Mouse (Mus musculus): ENCODE results near the gene Fndc9.
A peak's percentile ranks its signal among the peaks of the same experiment; 100 is the strongest.

Gene Fndc9

GRCm38 (mm10) chr11:46233966-46234365 is 1.4 kb upstream of the Fndc9 start:
- no peak for DNase-seq (ENCODE audit: low spot score in 2 of 2)

DNA sequence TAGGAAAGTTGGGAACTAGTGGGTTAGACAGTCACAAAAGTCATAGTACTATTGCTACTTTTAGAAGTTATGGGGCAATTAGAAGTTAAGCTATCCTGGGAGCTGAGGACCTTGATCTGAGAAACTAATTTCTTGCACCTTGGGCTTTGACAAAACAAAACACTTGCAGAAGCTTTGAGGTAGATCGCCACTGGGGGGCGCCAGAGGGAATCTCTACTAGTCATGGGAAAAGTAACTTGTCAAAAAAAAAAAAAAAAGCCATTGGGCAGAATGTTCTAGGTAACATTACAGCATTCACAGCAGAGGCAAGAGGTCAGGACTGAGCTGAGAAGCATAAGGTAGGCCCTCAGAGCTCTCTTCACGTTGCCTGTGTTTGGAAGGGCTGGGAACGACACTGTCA is 1.6 kb downstream of the Fndc9 start:
- peak in 1 of 2 experiments; percentile 75 for DNase-seq (ENCODE audit: low spot score in 2 of 2)

- DNase-seq (ENCODE audit: low spot score in 2 of 2): no peak
Observed at GRCm38 (mm10) chr11:46241150-46241673, 5.9 kb downstream of the Fndc9 start.

GRCm38 (mm10) chr11:46241985-46242384 is 6.7 kb downstream of the Fndc9 start:
- DNase-seq (ENCODE audit: low spot score in 2 of 2): no peak

- DNase-seq (ENCODE audit: low spot score in 2 of 2): no peak
Observed at GRCm38 (mm10) chr11:46244731-46245604, 9.6 kb downstream of the Fndc9 start.

- DNase-seq (ENCODE audit: low spot score in 2 of 2): no peak
Observed at GRCm38 (mm10) chr11:46245926-46246325, 10.6 kb downstream of the Fndc9 start.

DNA sequence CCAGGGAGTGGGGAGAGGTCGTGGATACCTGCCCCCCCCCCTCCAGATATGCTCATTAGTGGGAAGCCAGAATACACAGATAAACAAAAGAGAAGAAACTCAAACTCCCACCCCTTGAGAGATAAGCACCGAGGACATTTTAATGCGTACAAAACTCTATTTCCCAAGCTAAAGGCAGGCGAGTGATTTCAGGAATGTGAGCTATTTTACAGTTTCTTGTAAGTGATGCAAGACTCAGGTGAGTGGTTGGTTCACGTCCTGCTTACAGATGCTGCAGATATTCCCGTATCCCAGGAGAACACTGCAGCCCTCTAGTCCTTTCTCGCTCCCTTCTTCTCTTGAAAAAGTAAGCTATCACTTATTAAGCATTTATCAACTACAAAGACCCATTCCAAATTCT is 11.1 kb downstream of the Fndc9 start:
- no peak for DNase-seq (ENCODE audit: low spot score in 2 of 2)

GRCm38 (mm10) chr11:46248352-46248751 is 13.0 kb downstream of the Fndc9 start:
- DNase-seq (ENCODE audit: low spot score in 2 of 2): no peak

DNA sequence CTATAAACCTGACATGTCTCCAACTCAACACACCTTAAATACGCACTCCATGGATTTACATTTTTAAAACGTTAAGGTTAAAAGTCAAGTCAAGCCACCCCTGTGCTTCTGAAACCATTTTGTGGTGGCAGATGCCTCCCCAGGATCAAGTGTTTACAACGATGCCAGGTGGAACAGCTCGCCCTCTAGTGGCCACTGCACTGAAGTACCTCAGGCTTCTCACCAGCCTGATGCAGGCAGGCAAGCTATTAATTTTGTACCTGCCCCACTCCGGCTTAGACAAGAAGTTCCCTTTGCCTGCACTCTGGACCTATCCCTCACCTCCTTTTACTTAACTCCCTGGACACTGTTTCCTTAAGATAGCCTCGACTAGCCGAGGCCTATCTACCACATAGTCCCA is 16.7 kb downstream of the Fndc9 start:
- DNase-seq (ENCODE audit: low spot score in 2 of 2): no peak

GRCm38 (mm10) chr11:46255291-46255690 is 20.0 kb downstream of the Fndc9 start:
- DNase-seq (ENCODE audit: low spot score in 2 of 2): no peak

DNA sequence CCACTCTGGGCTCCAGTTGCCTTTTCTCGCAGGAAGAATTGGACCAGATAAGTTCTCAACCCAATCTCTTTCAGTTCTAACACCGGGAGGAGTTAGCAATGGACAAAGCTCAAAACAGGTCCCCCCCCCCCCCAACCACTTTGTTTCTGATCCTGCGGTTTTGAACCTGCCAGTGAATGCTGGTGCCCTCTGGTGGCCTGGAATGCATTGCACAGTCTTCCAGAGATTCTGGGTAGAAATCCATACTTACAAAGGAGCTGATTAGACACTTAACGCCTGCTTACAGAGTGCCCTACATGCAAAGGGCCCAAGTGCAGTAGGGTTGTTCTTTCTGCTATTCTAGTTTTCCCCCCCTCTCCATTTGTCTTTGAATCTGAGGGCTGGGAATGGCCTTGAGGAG is 22.9 kb downstream of the Fndc9 start:
- DNase-seq (ENCODE audit: low spot score in 2 of 2): no peak

- DNase-seq (ENCODE audit: low spot score in 2 of 2): peak in 1 of 2 experiments; percentile 55
Observed at GRCm38 (mm10) chr11:46258749-46259148, 23.4 kb downstream of the Fndc9 start.

- DNase-seq (ENCODE audit: low spot score in 2 of 2): no peak
Observed at GRCm38 (mm10) chr11:46262854-46263253, 27.5 kb downstream of the Fndc9 start.

GRCm38 (mm10) chr11:46263291-46263690 is 28.0 kb downstream of the Fndc9 start:
- DNase-seq (ENCODE audit: low spot score in 2 of 2): no peak

- no peak for DNase-seq (ENCODE audit: low spot score in 2 of 2)
Observed at GRCm38 (mm10) chr11:46264584-46264983, 29.3 kb downstream of the Fndc9 start.

- no peak for DNase-seq (ENCODE audit: low spot score in 2 of 2)
Observed at GRCm38 (mm10) chr11:46265031-46265786, 29.9 kb downstream of the Fndc9 start.

DNA sequence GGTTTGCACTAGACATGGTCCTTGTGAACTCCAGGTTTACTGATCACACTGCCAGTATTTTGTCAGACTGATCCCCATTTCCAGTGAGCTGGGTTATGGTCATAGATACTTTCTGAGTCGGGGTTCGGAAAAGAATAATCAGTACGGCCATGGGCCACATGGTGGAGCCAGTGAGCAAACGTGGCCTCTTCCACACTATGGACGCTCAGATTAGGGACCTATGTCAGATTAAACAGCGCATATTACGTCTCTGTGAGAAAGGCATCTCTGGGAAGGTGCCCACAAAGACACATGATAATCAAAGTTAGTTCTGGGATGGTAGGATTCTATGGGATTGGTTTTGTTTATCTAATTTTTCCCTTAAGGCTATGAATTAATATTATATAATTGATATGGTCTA is 33.7 kb downstream of the Fndc9 start:
- DNase-seq (ENCODE audit: low spot score in 2 of 2): no peak

GRCm38 (mm10) chr11:46269391-46269790 is 34.1 kb downstream of the Fndc9 start:
- DNase-seq (ENCODE audit: low spot score in 2 of 2): no peak

- DNase-seq (ENCODE audit: low spot score in 2 of 2): no peak
Observed at GRCm38 (mm10) chr11:46269893-46270292, 34.6 kb downstream of the Fndc9 start.

DNA sequence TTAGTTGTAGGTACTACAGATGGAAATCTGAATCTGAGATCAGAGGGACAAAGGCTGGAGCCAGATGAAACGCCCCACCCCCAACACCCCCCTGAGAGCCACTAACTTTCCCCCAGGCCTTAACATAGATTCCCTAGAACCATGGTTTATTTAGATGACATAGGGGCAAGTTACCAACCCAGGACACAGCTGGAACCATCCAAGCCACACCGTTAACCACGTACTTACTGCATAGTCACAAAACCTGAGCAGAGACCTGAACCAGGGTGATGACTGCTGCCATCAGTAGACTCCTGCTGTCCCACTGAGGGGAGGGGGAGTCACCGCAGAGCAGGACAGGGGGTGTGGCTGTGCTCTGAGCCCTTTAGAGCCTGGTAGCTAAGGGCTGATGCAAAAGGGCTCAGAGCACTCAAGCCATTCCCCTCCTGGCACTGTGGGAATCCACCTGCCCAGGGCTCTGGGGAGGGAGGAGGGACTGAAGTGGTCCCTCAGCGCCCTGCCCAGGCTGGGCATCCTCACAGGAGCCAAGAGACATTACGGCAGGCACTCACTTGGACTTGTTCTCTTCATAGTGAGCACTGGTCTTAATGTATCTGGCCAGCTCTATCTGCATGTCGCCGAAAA is 36.8 kb downstream of the Fndc9 start:
- DNase-seq (ENCODE audit: low spot score in 2 of 2): no peak

DNA sequence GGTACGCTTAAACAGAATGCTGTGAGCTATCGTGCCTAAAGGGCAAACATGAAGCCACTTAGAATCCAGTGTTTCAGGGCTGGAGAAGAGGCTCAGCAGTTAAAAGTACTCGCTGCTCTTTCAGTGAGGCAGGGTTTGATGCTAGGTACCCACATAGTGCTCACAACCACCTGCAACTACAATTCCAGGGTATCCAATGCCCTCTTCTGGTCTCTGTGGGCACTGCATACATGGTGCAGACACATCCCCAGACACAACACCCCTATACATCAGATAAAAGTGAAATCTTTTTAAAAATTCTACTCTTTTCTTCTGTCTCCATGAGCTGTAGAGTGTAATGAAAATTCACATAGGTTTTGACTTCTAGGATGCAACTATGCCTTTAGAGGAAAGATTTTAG is 38.6 kb downstream of the Fndc9 start:
- DNase-seq (ENCODE audit: low spot score in 2 of 2): no peak

GRCm38 (mm10) chr11:46275302-46275701 is 40.0 kb downstream of the Fndc9 start:
- DNase-seq (ENCODE audit: low spot score in 2 of 2): peak; percentile 55 to 74

Measured in urinary bladder, postnatal 4 days (tissue).